Mouse (Mus musculus): ENCODE measurements at regions not wholly inside any gene's neighbourhood (a gene's known extent, or its start where the extent isn't known, plus 50 kb on each side); places are given as distances from the start of the nearest gene placed in this dataset.

- DNase-seq (ENCODE audit: low spot score in 2 of 2), result no peak
Measured at GRCm38 (mm10) chr14:24939476-24940200, 452.7 kb downstream of the Rps24 start.

- no peak for DNase-seq (ENCODE audit: low spot score in 2 of 2)
Measured at GRCm38 (mm10) chr14:24945716-24946115, 458.8 kb downstream of the Rps24 start.

GRCm38 (mm10) chr14:24947084-24947483, 460.2 kb downstream of the Rps24 start:
- DNase-seq (ENCODE audit: low spot score in 2 of 2), result no peak

GRCm38 (mm10) chr14:24955891-24956410, 469.0 kb downstream of the Rps24 start:
- DNase-seq (ENCODE audit: low spot score in 2 of 2), result no peak

- no peak for DNase-seq (ENCODE audit: low spot score in 2 of 2)
Measured at GRCm38 (mm10) chr14:24956528-24957210, 469.7 kb downstream of the Rps24 start.

- no peak for DNase-seq (ENCODE audit: low spot score in 2 of 2)
Measured at GRCm38 (mm10) chr14:24957392-24957791, 470.5 kb downstream of the Rps24 start.

GRCm38 (mm10) chr14:24958821-24959220, 471.9 kb downstream of the Rps24 start:
- no peak for DNase-seq (ENCODE audit: low spot score in 2 of 2)

GRCm38 (mm10) chr14:24959401-24959800, 472.5 kb downstream of the Rps24 start:
- no peak for DNase-seq (ENCODE audit: low spot score in 2 of 2)

- no peak for DNase-seq (ENCODE audit: low spot score in 2 of 2)
Measured at GRCm38 (mm10) chr14:24960082-24960482, 473.2 kb downstream of the Rps24 start.

GRCm38 (mm10) chr14:24960875-24961274, 473.9 kb downstream of the Rps24 start:
- DNase-seq (ENCODE audit: low spot score in 2 of 2), result no peak

- DNase-seq (ENCODE audit: low spot score in 2 of 2), result no peak
Measured at GRCm38 (mm10) chr14:24961721-24962120, 474.8 kb downstream of the Rps24 start.

GRCm38 (mm10) chr14:24969584-24969983, 482.7 kb downstream of the Rps24 start:
- DNase-seq (ENCODE audit: low spot score in 2 of 2), result no peak

- DNase-seq (ENCODE audit: low spot score in 2 of 2), result no peak
Measured at GRCm38 (mm10) chr14:24972357-24972756, 485.4 kb downstream of the Rps24 start.

GRCm38 (mm10) chr14:24973039-24973438, 485.9 kb upstream of the Zmiz1 start:
- DNase-seq (ENCODE audit: low spot score in 2 of 2), result no peak

- DNase-seq (ENCODE audit: low spot score in 2 of 2), result no peak
Measured at GRCm38 (mm10) chr14:24973591-24973990, 485.4 kb upstream of the Zmiz1 start.

- DNase-seq (ENCODE audit: low spot score in 2 of 2), result no peak
Measured at GRCm38 (mm10) chr14:24982489-24982888, 476.5 kb upstream of the Zmiz1 start.

- DNase-seq (ENCODE audit: low spot score in 2 of 2), result peak in 1 of 2 experiments; percentile 9
Measured at GRCm38 (mm10) chr14:24983279-24983678, 475.7 kb upstream of the Zmiz1 start.

- DNase-seq (ENCODE audit: low spot score in 2 of 2), result no peak
Measured at GRCm38 (mm10) chr14:24985806-24986359, 473.1 kb upstream of the Zmiz1 start.

- no peak for DNase-seq (ENCODE audit: low spot score in 2 of 2)
Measured at GRCm38 (mm10) chr14:24986404-24986803, 472.6 kb upstream of the Zmiz1 start.

- DNase-seq (ENCODE audit: low spot score in 2 of 2), result no peak
Measured at GRCm38 (mm10) chr14:24993751-24994658, 465.0 kb upstream of the Zmiz1 start.

GRCm38 (mm10) chr14:24995226-24995625, 463.8 kb upstream of the Zmiz1 start:
- DNase-seq (ENCODE audit: low spot score in 2 of 2), result no peak

All from spleen, postnatal 14 days (tissue).